Mouse (Mus musculus) stomach, embryonic 14.5 days (tissue): ENCODE data around the gene Gm42957. TPM values are rescaled to one million over a fixed set of nuclear protein-coding genes. Genes with fewer than 3 reads are reported as not detected.
"Not testable (repeated sequence)": the region's sequence is repeated elsewhere in the genome, so short reads cannot be mapped to it uniquely, and the experiment has no call there.

Source experiments
- ATAC-seq: fragments of 200-750 bp; cut with Nextera tagmentation; 2 replicates; pipeline ENCODE4 v1.8.0; 2017; ENCODE audit warnings: low read depth, moderate TSS enrichment; ENCODE audit not compliant: insufficient number of reproducible peaks, insufficient read depth, low FRiP score
- H3K27ac ChIP-seq: fragments of 300-500 bp; sonication (generic); 2 replicates; pipeline ENCODE4 v1.5.1; 2014; ENCODE audit warnings: mild to moderate bottlenecking, low read length, moderate library complexity, mixed read lengths
- H3K27me3 ChIP-seq: fragments of 300-500 bp; sonication (generic); 2 replicates; pipeline ENCODE4 v1.6.1; 2014; ENCODE audit warnings: low read length, control low read depth, mixed read lengths; ENCODE audit not compliant: control insufficient read depth, insufficient read depth
- H3K36me3 ChIP-seq: fragments of 300-500 bp; sonication (generic); 2 replicates; pipeline ENCODE4 v1.6.1; 2014; ENCODE audit warnings: mild to moderate bottlenecking, control low read depth, low read length, moderate library complexity, mixed read lengths; ENCODE audit not compliant: control insufficient read depth, insufficient read depth
- H3K4me1 ChIP-seq: fragments of 300-500 bp; sonication (generic); 2 replicates; pipeline ENCODE4 v1.6.1; 2014; ENCODE audit warnings: low read length, control low read depth, mixed read lengths; ENCODE audit not compliant: control insufficient read depth, insufficient read depth
- H3K4me2 ChIP-seq: fragments of 300-500 bp; sonication (generic); replicated peaks from 2 replicates; pipeline ENCODE4 v1.6.1; 2014; ENCODE audit warnings: low read depth, low read length, control low read depth
- H3K4me3 ChIP-seq: fragments of 300-500 bp; sonication (generic); 2 replicates; pipeline ENCODE4 v1.5.1; 2014; ENCODE audit warnings: low read depth, low read length, control low read depth
- H3K9ac ChIP-seq: fragments of 300-500 bp; sonication (generic); replicated peaks from 2 replicates; pipeline ENCODE4 v1.6.1; 2014; ENCODE audit warnings: low read depth, mild to moderate bottlenecking, control low read depth, low read length, moderate library complexity, mixed read lengths
- H3K9me3 ChIP-seq: fragments of 300-500 bp; sonication (generic); 2 replicates; pipeline ENCODE4 v1.6.1; 2016; ENCODE audit warnings: low read depth, low read length, control low read depth; ENCODE audit not compliant: control insufficient read depth
- WGBS: fragments of 180-500 bp; shearing (Covaris S2); extraction: QIAGEN DNeasy Blood & Tissue Kit; methylation state at CpG from one replicate; pipeline ENCODE4 v1.1.7; 2014; 5-methylcytosine and 5-hydroxymethylcytosine counted together
- polyA plus RNA-seq: library from polyadenylated mRNA; unstranded; fragments of >200 nt; fragmentation: Nextera tagmentation; extraction: Ambion mirVana; gene quantifications from 2 replicates; pipeline ENCODE4 v1.2.1, GENCODE M21; 2014

The Gm42957 gene
- polyA plus RNA-seq, 1 experiment from 2014 or later: 0.07 TPM

DNA sequence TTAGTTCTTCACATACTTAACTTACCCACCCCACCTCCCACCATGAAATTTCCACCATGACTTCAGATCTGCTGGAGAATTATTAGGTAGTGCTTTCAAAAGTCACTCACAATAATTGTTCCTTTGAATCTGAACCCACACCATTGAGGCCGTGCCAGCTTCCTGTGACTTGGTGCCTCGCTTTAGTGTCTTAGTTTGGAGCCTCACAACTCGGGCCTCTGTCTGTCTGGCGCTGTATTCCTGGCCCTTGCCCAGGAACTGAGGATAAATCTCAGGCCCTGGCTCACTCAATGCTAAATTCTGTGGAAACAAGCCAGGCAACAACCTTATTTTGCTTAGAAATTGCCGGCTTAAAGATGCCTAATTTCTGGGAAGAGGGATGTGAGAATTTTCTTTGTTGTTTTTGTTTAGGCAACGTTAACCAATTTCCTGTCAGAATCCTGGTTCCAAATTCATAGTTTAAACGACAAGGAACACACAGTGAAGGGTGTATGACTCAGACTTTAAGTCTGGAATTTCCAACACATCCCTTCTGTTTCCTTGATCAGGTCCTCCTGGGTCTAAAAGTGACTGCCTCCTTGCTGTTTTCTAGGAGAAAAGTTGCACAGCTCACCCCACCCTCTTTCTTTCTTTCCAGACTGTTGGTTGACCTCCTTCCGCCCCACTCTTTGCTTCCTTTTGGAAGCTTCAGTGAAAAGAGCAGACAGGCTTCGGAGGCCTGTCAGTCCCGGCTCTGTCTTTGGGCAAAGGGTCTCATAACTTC lies 33.2 kb upstream of the Gm42957 start:
- H3K4me1 ChIP-seq: peaks cover 25% of the 10 kb centered on the region; the same call in 1 of the 2 replicates
- peak overlapping the region; percentile 96 for H3K27ac ChIP-seq
- peak overlapping the region; percentile 60 for H3K4me2 ChIP-seq
- no peaks in the 10 kb centered on the region; the same call in 1 of the 2 replicates for H3K36me3 ChIP-seq
- H3K9ac ChIP-seq: peak overlapping the region; percentile 88
- H3K27me3 ChIP-seq: no peaks in the 10 kb centered on the region
- peak overlapping the region; percentile 54 for H3K4me3 ChIP-seq
- no peak for ATAC-seq
- H3K9me3 ChIP-seq: no peaks in the 10 kb centered on the region
- WGBS: 29% methylated on average over 10 of the region's 10 CpGs

DNA sequence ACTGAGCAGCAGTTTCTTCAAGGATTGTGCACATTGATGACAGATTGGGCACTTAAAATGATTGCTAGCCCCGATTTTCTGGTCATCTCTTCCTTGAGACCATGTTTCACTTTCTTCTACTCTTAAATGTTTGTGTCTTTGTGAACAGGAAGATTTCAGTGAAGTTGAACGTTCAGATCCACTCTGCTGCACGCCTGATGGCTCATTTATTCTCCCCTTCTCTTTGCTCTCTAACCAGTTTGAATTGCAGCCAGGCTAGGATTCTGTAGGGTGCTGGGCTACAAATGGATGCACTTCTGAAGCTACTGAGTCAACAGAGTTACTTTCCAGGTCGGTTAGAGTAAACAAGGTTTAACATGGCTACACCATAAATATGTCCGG lies 32.6 kb upstream of the Gm42957 start:
- Histone ChIP-seq H3K9me3 (no peaks in the 10 kb centered on the region), H3K27me3 (no peaks in the 10 kb centered on the region)
- 18% methylated on average over 5 of the region's 5 CpGs for WGBS

DNA sequence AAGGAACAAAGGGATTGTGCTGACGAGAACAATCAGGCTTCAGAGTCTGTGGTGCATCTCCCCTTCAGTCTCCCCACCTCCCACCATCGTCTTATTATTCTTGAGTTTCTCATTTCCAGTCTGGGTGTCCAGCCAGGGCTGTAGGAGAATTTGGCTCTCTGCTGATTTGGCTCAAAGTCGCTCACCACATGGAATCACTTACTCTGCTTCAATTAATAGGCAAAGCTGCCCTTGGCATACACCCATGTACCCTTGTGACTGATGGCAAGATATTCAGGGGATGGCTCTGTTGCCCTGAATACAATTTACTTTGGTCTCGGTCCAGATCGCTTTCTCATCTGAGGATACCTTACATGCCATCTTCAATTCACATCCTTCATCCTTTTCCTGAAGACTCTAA lies 32.0 kb upstream of the Gm42957 start:
- Histone ChIP-seq H3K9ac (no peak overlapping the region), H3K36me3 (no peaks in the 10 kb centered on the region; the same call in 1 of the 2 replicates), H3K27ac (no peak overlapping the region; the same call in 1 of the 2 replicates), H3K4me2 (peak overlapping the region; percentile 60), H3K9me3 (no peaks in the 10 kb centered on the region), H3K27me3 (no peaks in the 10 kb centered on the region), H3K4me1 (peaks cover 23% of the 10 kb centered on the region; the same call in 1 of the 2 replicates), H3K4me3 (peak overlapping the region; percentile 54; the same call in 1 of the 2 replicates)
- ATAC-seq: no peak
- 55% methylated on average over 5 of the region's 5 CpGs for WGBS

More for the DNA sequence above, 32.6 kb upstream of the Gm42957 start:
- H3K9ac ChIP-seq: peak overlapping the region; percentile 88
- peaks cover 23% of the 10 kb centered on the region; the same call in 1 of the 2 replicates for H3K4me1 ChIP-seq
- H3K36me3 ChIP-seq: no peaks in the 10 kb centered on the region; the same call in 1 of the 2 replicates
- H3K4me2 ChIP-seq: peak overlapping the region; percentile 60
- peak overlapping the region; percentile 54 for H3K4me3 ChIP-seq
- no peak for ATAC-seq
- H3K27ac ChIP-seq: peak overlapping the region; percentile 96; the same call in 1 of the 2 replicates

DNA sequence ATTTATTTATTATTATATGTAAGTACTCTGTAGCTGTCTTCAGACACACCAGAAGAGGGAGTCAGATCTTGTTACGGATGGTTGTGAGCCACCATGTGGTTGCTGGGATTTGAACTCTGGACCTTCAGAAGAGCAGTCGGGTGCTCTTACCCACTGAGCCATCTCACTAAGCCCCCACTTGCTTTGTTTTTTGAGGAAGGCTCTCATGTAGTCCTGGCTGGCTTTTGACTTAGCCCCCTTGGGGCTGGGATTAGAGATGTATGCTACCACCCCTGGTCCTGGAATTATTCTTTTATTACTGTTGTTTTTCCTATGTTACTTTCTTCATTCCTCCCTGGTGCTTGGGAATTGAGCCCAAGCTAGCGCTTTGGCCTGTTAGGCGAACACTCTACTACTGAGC lies 29.3 kb upstream of the Gm42957 start:
- not testable (repeated sequence) for ATAC-seq, H3K36me3 ChIP-seq, H3K27me3 ChIP-seq, H3K4me2 ChIP-seq, H3K9ac ChIP-seq, H3K27ac ChIP-seq, H3K4me3 ChIP-seq, H3K9me3 ChIP-seq
- 92% methylated on average over 3 of the region's 4 CpGs for WGBS
- peaks cover 12% of the 10 kb centered on the region; the same call in 1 of the 2 replicates for H3K4me1 ChIP-seq

DNA sequence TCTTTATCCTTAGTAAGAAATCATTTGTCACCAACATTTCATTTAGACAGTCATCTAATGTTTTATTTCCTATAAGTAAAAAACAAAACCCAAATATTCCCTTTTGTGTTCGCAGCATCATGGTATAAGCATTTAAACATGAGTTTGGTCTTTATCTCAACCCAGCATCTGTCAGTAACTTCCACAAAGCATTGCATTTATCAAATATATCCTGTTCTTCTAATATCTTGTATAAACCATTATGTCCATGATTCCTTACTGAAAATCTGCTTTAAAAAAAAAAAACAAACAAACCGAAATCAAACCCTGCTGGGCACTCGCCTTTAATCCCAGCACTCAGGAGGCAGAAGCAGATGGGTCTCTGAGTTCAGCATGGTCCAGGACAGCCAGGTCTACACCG lies 28.7 kb upstream of the Gm42957 start:
- no peak overlapping the region for H3K9ac ChIP-seq
- no peak for ATAC-seq
- H3K36me3 ChIP-seq: no peaks in the 10 kb centered on the region; the same call in none of the 2 replicates
- H3K4me1 ChIP-seq: peaks cover 12% of the 10 kb centered on the region; the same call in 1 of the 2 replicates
- no peaks in the 10 kb centered on the region for H3K27me3 ChIP-seq
- H3K4me3 ChIP-seq: no peak overlapping the region
- H3K9me3 ChIP-seq: no peaks in the 10 kb centered on the region
- 91% methylated on average over 4 of the region's 4 CpGs for WGBS
- no peak overlapping the region for H3K4me2 ChIP-seq
- H3K27ac ChIP-seq: no peak overlapping the region

DNA sequence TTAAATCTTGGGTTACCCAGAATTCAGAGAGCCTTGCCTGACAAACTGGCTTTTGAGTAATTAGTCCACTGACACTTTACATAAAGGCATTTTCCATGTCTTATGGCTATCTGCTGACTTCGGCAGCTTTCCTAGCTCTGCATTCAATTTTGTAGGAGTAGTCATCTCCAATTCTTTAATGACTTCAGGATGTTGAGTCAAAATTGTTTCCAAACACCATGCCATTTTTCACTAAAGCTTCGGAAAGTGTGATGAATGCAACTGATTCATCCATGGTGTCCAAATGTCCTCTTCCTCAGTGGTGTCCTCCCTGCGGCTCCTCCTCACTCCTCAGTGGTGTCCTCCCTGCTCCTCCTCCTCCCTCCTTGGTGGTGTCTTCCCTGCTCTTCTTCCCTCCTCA lies 17.3 kb upstream of the Gm42957 start:
- Histone ChIP-seq H3K27me3 (no peaks in the 10 kb centered on the region), H3K9me3 (no peaks in the 10 kb centered on the region), H3K9ac (no peak overlapping the region), H3K27ac (no peak overlapping the region), H3K4me3 (no peak overlapping the region), H3K4me1 (no peaks in the 10 kb centered on the region), H3K36me3 (peaks cover 34% of the 10 kb centered on the region), H3K4me2 (no peak overlapping the region)
- WGBS: 97% methylated on average over 3 of the region's 3 CpGs
- no peak for ATAC-seq

DNA sequence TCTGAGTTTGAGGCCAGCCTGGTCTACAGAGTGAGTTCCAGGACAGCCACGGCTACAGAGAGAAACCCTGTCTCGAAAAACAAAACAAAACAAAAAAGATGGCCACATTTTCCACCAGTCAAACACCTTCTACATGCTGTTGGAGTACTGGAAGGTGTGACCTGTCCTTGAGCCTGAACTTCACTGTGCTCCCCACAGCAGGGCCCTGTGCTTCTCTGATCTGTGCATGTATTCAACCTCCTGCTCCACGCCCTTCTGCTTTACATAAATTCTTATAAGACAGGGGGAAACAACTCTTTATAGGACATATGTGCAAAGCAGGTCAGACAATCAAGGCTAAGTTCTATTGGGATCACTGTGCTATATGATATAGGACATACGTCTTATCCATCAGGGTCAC lies 12.1 kb upstream of the Gm42957 start:
- H3K4me2 ChIP-seq: no peak overlapping the region
- H3K9me3 ChIP-seq: no peaks in the 10 kb centered on the region
- H3K27me3 ChIP-seq: no peaks in the 10 kb centered on the region
- peaks cover 44% of the 10 kb centered on the region for H3K36me3 ChIP-seq
- no peak overlapping the region for H3K4me3 ChIP-seq
- ATAC-seq: no peak
- H3K4me1 ChIP-seq: no peaks in the 10 kb centered on the region
- H3K27ac ChIP-seq: no peak overlapping the region
- no peak overlapping the region for H3K9ac ChIP-seq
- 94% methylated on average over 4 of the region's 4 CpGs for WGBS

DNA sequence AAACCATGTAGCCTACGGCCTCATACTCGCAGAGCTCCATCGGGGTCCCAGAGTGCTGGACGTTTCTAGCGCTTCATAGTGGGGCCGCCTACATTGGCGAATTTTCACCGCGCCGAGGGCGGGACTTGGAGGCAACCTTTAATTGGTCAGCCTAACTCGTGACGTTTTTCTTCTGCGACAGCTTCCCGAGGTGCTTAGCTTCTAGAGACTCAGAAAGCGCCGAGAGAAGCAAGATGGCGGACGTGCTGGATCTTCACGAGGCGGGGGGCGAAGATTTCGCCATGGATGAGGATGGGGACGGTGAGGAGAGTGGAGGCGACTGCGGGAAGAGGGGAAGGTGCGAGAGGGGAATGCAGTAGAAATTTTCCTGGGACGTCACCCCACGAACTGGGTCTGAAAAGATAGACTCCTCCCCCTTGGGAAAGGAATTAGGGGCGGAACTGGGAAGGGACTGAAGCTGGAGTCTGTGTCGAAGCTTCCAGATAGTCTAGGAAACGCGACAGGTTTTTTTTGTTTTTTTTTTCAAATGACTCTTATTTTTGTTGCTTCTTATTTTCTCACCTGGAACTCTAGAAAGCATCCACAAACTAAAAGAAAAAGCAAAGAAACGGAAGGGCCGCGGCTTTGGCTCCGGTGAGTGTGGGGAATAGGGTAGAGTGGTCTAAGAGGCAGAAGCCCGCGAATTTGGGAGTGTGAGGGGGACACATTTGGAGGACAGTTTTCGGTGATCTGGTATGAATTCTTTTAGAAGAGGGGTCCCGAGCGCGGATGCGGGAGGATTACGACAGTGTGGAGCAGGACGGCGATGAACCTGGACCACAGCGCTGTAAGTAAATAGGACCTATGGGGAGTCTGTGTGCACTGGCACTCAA lies 5.3 kb upstream of the Gm42957 start, which contains the start of gene Rbm8a:
Gene Rbm8a (plus strand): TSS at position 205 of the 872 bp plus-strand sequence.
- Histone ChIP-seq H3K27ac (peak within 1 kb of the TSS; percentile 78), H3K9me3 (no peaks in the 10 kb centered on the region), H3K4me2 (peak within 1 kb of the TSS; percentile 72), H3K9ac (peak within 1 kb of the TSS; percentile 57), H3K36me3 (peaks cover 25% of the 10 kb centered on the region), H3K4me3 (peak within 1 kb of the TSS; percentile 78), H3K27me3 (no peaks in the 10 kb centered on the region), H3K4me1 (peaks cover 6% of the 10 kb centered on the region; the same call in 1 of the 2 replicates)
- peak; percentile 95 for ATAC-seq
- WGBS: under 1% methylated on average over 48 of the region's 48 CpGs
